Mouse (Mus musculus) adipocyte (in vitro differentiated cells): ENCODE results near the gene Lrrc46.

ENCODE experiments used
- DNase-seq: peaks from one replicate; pipeline ENCODE4 v3.0.0-alpha.2; 2016; ENCODE audit warnings: low spot score

The Lrrc46 gene

DNA sequence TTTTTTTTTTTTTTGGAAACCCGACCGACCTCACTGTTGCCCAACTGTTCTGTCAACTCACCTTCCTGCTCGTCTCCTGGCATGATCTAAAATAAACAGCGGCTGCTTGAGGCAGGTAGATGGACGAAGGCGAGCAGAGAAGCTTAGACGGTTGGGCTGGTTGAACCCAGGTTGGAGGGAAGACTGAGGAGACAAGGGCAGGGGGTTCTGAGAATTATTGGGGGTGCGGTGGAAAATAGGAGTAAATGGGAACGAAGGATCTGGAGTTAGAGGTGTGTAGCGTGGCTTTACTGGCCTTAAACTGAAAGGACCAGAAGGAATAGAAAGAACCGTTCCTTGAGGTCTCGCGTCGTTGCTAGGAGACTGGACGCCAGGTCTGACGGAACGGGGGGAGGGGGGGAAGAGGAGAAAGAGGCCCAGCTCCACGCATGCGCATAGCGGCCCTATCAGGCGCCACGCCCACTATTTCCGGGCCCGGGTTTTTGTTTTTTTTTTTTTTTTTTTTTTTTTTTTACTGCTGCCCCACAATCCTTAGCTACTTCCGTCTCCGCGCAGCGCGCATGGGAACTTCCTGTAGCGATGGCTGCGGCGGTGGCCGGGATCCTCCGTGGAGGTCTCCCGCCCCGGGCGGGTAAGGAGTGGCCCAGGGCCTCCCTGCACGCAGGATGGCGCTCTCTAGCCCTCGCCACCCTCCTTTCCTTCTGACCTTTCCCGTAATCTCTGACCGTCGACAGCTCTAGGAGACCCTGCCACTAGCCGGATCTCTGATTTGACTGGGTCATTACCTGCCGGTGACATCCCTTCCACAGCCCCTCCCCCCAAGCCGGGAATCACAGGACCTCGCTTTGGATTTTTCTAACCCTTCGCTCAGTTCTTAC is at the start of gene Lrrc46, which contains the start of gene Mrpl10:
Gene Lrrc46, minus strand, starts transcription at position 386 of the 878 bp plus-strand sequence.
Gene Mrpl10, plus strand, starts transcription at position 539 of the 878 bp plus-strand sequence.
- DNase-seq, result peak; percentile 88

GRCm38 (mm10) chr11:97086365-97086764 is 45.2 kb upstream of the Lrrc46 start:
- DNase-seq, result no peak

DNA sequence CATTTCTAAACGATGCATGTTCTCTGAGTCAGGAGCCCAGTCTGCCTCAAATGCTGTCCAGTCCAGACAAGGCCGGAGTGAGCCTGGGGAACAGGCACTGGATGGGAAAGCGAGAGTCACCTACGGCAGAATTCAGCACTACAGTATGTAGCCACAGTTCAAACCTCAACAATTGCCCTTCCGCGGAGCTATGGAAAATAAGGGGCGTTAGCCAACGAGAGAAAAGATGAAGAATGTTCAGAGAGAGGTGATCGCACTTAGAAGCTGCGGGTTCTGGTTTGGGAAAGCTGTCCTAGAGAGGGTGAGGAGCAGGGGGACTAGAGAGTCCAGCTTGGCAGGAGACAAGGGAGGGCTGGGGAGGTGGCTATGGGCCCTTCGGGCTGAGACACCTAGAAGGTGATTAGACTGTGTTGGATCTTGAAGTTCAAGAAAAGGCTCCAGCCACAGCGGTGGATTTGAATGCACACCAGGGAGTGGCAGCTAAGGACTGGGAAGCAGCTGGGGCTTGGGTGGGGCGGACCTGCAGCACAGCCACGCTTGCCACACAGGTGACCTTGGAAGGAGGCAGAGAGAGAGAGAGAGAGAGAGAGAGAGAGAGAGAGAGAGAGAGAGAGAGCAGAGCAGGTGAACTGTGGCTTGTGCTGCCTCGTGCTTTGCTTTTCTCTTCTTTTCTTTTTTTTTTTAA is 43.8 kb upstream of the Lrrc46 start:
- DNase-seq, result no peak

DNA sequence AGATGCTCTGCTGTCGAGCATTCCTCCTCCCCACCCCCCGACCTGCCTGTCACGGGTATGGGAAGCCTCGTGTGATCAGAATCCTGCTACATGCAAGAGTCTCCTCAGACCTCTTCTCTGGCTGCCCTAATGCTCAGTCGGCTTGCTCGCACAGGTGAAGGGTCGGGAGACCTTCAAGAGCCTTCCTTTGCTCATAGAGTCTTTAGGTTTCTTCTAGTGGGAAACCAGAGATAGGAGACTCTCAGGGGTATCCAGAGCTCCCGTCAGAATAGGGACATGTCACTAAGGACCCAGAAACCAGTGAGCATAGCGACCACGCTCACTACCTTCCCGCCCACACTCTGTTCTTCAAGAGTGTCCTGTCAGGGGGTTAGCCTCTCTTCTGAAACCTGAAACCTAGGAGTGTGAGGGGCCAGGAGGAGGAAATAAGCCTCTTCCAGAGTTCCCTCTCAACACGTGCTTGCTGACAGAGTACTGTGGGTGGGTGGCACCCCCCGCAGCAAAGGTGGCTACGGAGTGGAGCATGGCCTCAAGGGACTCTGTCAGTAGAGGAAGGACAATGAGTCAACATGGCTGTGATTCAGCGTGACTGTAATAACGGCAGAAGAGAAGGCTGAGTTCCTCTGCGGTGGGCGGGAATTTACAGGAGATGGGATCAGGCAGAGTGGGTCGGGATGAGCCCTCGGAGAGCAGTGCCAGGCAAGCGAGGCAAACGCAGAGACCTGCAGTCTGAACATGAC is 42.4 kb upstream of the Lrrc46 start:
- no peak for DNase-seq

DNA sequence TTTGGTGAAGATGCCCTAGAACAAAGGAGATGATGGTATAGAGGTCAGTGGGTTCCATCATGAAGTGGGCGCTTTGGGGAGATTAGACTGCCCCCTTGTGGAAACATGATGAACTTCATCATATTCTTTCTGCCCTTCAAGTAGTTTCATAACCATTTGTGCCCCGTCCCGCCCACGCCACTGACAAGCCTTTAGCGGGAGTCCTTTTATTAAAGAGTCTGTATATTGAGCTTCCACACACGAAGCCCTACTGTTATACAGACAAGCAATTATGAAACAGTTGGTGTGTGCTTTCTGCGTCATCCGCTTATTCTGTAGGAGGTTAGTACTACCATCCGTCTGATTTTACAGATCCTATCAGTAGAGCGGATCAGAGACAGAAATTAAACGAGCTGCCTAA is 41.8 kb upstream of the Lrrc46 start:
- DNase-seq, result peak; percentile 18

DNA sequence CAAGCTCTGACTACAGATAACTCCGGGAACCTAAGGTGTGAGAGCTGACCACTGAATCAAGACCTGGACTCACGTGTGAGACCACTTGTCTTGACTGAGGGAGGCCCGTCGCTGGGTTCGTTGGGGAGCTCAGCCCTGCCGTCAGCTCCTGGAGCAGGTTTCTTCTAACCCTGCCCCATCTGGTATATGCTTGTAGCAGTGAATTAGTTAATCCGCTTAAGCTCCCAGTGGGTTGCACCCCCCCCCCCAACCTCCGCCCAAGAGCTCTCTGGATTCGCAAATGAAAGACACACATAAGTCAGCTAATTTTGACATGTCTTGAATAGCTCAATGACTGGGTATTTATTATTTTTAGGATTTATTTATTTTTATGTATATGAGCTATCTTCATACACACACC is 39.1 kb upstream of the Lrrc46 start:
- no peak for DNase-seq

- peak; percentile 20 for DNase-seq
Observed at GRCm38 (mm10) chr11:97078751-97079150, 37.5 kb upstream of the Lrrc46 start.

DNA sequence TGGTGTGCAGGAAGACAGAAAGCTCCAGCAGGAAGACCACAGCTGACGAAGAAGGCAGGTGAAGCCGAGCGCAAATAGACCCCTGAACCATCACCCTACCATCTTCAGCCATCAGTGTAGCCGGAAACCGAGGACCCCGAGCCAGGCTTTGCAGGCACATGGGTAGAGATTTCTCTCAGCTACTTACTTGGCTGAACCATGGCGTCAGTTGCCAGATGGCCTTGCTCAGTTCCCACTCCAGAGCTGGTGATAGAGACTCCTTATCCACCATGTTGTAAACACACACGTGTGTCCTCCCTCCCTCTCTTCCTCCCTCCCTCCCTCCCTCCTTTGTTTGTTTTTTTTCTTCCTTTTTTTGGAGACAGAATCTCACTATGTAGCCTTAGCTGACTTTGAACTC is 33.0 kb upstream of the Lrrc46 start:
- DNase-seq, result no peak

- DNase-seq, result peak; percentile 82
Observed at GRCm38 (mm10) chr11:97072533-97072932, 31.3 kb upstream of the Lrrc46 start.

DNA sequence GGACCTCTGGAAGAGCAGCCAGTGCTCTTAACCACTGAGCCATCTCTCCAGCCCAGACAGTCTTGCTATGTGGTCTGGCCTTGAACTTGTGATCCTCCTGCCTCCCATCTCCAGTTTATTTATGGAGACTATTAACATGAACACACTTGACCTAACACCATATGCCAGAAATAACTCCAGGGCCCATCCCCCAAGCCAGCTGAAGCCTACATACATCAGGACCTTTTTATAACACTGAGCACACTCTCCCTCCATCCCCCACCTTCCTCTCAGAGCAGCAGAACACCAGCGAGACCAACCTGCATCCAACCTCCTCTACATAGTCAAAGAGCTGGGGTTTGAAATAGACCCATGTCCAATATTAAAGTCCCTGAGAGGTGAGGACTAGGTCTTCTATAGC is 29.9 kb upstream of the Lrrc46 start:
- DNase-seq, result no peak

GRCm38 (mm10) chr11:97069770-97070169 is 28.6 kb upstream of the Lrrc46 start:
- DNase-seq, result no peak

GRCm38 (mm10) chr11:97069333-97069732 is 28.1 kb upstream of the Lrrc46 start:
- peak; percentile 68 for DNase-seq

- no peak for DNase-seq
Observed at GRCm38 (mm10) chr11:97066656-97067360, 25.6 kb upstream of the Lrrc46 start.

GRCm38 (mm10) chr11:97065538-97066295 is 24.5 kb upstream of the Lrrc46 start:
- no peak for DNase-seq

DNA sequence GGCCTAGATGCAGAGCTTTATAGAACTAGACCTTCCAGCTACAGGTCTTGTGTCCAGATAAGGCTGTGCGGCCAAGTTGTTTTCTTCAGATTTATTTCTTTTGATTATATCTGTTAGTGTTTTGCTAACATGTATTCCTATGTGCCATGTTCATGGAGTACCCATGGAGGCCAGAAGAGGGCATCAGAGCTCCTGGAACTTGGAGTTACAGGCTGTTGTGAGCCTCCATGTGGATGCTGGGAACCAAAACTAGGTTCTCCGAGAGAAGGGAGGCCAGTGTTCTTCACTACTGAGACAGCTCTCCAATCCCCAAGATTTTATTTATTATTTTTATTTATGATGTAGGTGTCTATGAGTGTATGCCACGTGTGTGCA is 22.7 kb upstream of the Lrrc46 start:
- no peak for DNase-seq

GRCm38 (mm10) chr11:97063274-97063920 is 22.2 kb upstream of the Lrrc46 start:
- no peak for DNase-seq

- DNase-seq, result no peak
Observed at GRCm38 (mm10) chr11:97052219-97052646, 11.0 kb upstream of the Lrrc46 start.

DNA sequence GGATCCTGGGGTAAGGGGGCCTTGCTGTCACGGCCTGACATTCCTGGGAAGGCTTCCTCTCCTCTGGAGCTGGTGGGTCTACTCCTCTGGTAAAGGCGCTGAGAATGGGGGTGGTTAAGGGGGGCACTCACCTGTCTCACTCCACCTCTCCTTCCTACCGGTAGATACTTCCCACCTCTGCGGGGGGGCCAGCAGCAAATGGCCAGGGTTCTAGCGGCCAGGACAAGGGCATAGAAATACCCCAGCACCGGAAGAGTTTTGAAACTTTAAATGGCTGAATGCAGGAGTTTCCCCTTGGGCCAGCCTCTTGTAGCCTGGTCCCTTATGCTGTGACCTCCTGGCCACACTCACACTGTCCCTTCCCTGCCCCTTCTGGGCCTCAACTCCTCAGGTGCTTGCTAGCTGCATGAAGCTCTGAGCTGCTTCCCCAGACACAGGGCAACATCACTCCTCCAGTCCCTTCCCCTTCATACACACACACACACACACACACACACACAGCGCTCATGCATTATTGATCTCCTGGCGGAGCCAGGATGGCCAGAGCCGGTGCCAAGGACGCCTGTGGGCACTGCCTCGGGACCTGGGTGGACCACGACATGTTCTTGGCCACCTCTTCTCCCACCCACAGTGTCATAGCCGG is 9.9 kb upstream of the Lrrc46 start:
- DNase-seq, result no peak

DNA sequence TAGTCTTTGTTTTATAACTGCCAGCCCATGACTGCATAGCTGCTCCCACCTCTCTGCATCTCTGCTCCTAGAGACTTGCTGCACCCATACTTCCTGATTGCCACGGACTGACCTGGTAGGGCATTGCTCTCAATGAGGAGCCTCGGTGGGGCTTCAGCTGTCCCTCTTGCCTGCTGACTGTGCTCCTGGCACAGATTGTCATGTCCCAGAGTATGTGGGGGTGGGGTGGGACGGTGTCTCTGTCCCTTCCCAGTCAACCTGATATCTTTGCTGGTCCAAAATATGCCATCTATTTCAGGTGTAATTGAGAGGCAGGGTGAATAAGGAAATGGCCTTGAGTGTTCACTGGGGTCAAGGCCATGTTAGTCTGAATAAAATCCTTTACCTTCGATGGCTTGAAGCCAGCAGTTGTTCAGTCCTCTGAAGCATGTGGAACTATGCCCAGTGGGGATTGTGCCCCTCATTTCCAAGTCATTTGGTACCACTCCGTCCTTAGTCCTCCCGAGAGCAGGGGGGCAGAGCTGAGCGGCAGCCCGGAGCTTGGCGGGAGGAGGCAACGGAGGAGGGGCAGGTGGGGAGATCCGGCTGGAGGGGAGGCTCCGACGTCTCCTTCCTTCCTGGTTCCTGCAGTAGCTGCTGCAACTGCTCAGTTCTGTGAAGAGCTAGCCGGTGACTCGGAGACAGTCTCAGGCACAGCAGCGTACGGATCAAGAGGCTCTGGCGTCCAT is 9.2 kb upstream of the Lrrc46 start, which contains the start of gene Osbpl7:
Gene Osbpl7, plus strand, starts transcription at position 413 of the 728 bp plus-strand sequence.
- no peak for DNase-seq
